Mouse (Mus musculus) intestine, embryonic 15.5 days (tissue): ENCODE measurements around the gene Lgals3. TPM values are rescaled to one million over a fixed set of nuclear protein-coding genes. Genes with fewer than 3 reads are reported as not detected.

Experiments used
- ATAC-seq: fragments of 200-750 bp; cut with Nextera tagmentation; 2 replicates; pipeline ENCODE4 v1.8.0; 2017; ENCODE audit warnings: moderate TSS enrichment, moderate library complexity
- H3K27ac ChIP-seq: fragments of 300-500 bp; sonication (generic); 2 replicates; pipeline ENCODE4 v1.5.1; 2015; ENCODE audit warnings: mild to moderate bottlenecking, inconsistent platforms
- H3K27me3 ChIP-seq: fragments of 300-500 bp; sonication (generic); replicated peaks from 2 replicates; pipeline ENCODE4 v1.6.1; 2015; ENCODE audit warnings: inconsistent platforms
- H3K36me3 ChIP-seq: fragments of 300-500 bp; sonication (generic); 2 replicates; pipeline ENCODE4 v1.6.1; 2015; ENCODE audit warnings: inconsistent platforms
- H3K4me1 ChIP-seq: fragments of 300-500 bp; sonication (generic); replicated peaks from 2 replicates; pipeline ENCODE4 v1.6.1; 2015; ENCODE audit warnings: inconsistent platforms
- H3K4me2 ChIP-seq: fragments of 300-500 bp; sonication (generic); replicated peaks from 2 replicates; pipeline ENCODE4 v1.6.1; 2015; ENCODE audit warnings: mild to moderate bottlenecking, inconsistent platforms
- H3K4me3 ChIP-seq: fragments of 300-500 bp; sonication (generic); replicated peaks from 2 replicates; pipeline ENCODE4 v1.5.1; 2015; ENCODE audit warnings: inconsistent platforms
- H3K9ac ChIP-seq: fragments of 300-500 bp; sonication (generic); 2 replicates; pipeline ENCODE4 v1.6.1; 2015; ENCODE audit warnings: inconsistent platforms
- H3K9me3 ChIP-seq: fragments of 300-500 bp; sonication (generic); 2 replicates; pipeline ENCODE4 v1.6.1; 2016; ENCODE audit warnings: inconsistent platforms
- whole genome bisulfite sequencing: fragments of 180-500 bp; shearing (Covaris S2); methylation state at CpG from one replicate; pipeline ENCODE4 v1.1.7; 2015; 5-methylcytosine and 5-hydroxymethylcytosine counted together
- polyA plus RNA-seq: library from polyadenylated mRNA; unstranded; fragments of >200 nt; fragmentation: Nextera tagmentation; extraction: Ambion mirVana; gene quantifications from 2 replicates; pipeline ENCODE4 v1.2.1, GENCODE M21; 2015

Lgals3 gene
- polyA plus RNA-seq, 1 experiment from 2014 or later = 19.5 TPM

- Histone ChIP-seq H3K27ac (no peak overlapping the region), H3K4me2 (peak overlapping the region; percentile 64), H3K9me3 (no peaks in the 10 kb centered on the region), H3K9ac (peak overlapping the region; percentile 11; the same call in 1 of the 2 replicates), H3K36me3 (peaks cover 8% of the 10 kb centered on the region; the same call in 1 of the 2 replicates), H3K4me3 (peak overlapping the region; percentile 58), H3K27me3 (no peaks in the 10 kb centered on the region), H3K4me1 (peaks cover 9% of the 10 kb centered on the region)
- peak; percentile 49 for ATAC-seq
- WGBS = 21% methylated on average over 3 of the region's 3 CpGs
These were observed 49.8 kb downstream of the Lgals3 start for GRCm38 (mm10) chr14:47417346-47417745.

- peak within 1 kb of the TSS; percentile 64 for H3K4me2 ChIP-seq
- 1% methylated on average over 36 of the region's 36 CpGs for WGBS
- H3K9ac ChIP-seq = peak within 1 kb of the TSS; percentile 50
- no peaks in the 10 kb centered on the region for H3K9me3 ChIP-seq
- ATAC-seq = peak; percentile 98
- peaks cover 9% of the 10 kb centered on the region for H3K4me1 ChIP-seq
- H3K36me3 ChIP-seq = 0 out of 2 replicates have a peak, but pooled peaks cover 3% of the 10 kb centered on the region
- peak within 1 kb of the TSS; percentile 58 for H3K4me3 ChIP-seq
- H3K27me3 ChIP-seq = no peaks in the 10 kb centered on the region
- peak within 1 kb of the TSS; percentile 64 for H3K27ac ChIP-seq
These were observed 50.5 kb downstream of the Lgals3 start, which contains the start of gene Dlgap5 for GRCm38 (mm10) chr14:47417775-47418665. Dlgap5 (minus strand) TSS chr14:47418407.

GRCm38 (mm10) chr14:47418666-47418991 lies 51.1 kb downstream of the Lgals3 start:
- ATAC-seq = 0 out of 2 replicates have a peak, but pooled peaks have one; percentile 35
- Histone ChIP-seq H3K27ac (no peak overlapping the region), H3K4me3 (peak overlapping the region; percentile 58), H3K27me3 (no peaks in the 10 kb centered on the region), H3K9ac (0 out of 2 replicates have a peak overlapping the region, but pooled peaks have one; percentile 20), H3K4me1 (peaks cover 9% of the 10 kb centered on the region), H3K36me3 (0 out of 2 replicates have a peak, but pooled peaks cover 3% of the 10 kb centered on the region), H3K9me3 (no peaks in the 10 kb centered on the region), H3K4me2 (peak overlapping the region; percentile 64)
- 27% methylated on average over 5 of the region's 5 CpGs for WGBS

GRCm38 (mm10) chr14:47419034-47419625 lies 51.6 kb downstream of the Lgals3 start:
- Histone ChIP-seq H3K4me1 (peaks cover 9% of the 10 kb centered on the region), H3K9ac (no peak overlapping the region), H3K9me3 (no peaks in the 10 kb centered on the region), H3K4me3 (no peak overlapping the region), H3K27ac (no peak overlapping the region), H3K27me3 (no peaks in the 10 kb centered on the region), H3K4me2 (no peak overlapping the region), H3K36me3 (0 out of 2 replicates have a peak, but pooled peaks cover 3% of the 10 kb centered on the region)
- 77% methylated on average over 9 of the region's 9 CpGs for WGBS
- ATAC-seq = no peak

DNA sequence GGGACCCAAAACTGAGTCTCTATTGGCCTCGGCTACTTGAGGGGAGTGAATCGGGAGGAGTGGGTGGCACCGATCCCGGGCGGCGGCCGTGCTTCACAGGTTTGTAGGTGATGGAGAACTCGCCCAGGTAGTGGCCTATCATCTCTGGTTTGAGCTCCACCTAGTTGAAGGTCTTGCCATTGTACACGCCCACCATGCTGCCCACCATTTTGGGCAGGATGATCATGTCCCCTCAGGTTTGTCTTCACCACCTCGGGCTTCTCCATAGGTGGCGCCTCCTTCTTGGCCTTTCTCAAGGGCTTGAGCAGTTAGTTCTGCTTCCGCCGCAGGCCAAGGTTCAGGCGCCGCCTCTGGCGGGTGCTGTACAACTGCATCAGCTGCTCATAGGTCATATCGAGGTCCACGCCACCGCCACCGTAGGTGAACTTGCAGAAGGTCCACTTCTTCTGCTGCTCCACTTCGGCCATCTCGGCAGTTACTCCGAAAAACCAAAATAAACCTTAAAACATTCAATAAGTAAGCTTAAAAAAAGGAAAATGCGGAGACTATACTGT lies 52.2 kb downstream of the Lgals3 start:
- no peak for ATAC-seq
- Histone ChIP-seq H3K4me1 (peaks cover 9% of the 10 kb centered on the region), H3K4me3 (no peak overlapping the region), H3K27me3 (no peaks in the 10 kb centered on the region), H3K9ac (no peak overlapping the region), H3K9me3 (no peaks in the 10 kb centered on the region), H3K36me3 (0 out of 2 replicates have a peak, but pooled peaks cover under 1% of the 10 kb centered on the region), H3K4me2 (no peak overlapping the region), H3K27ac (no peak overlapping the region)
- 93% methylated on average over 24 of the region's 24 CpGs for WGBS

GRCm38 (mm10) chr14:47421606-47422005 lies 54.1 kb downstream of the Lgals3 start:
- Histone ChIP-seq H3K9ac (no peak overlapping the region), H3K4me3 (no peak overlapping the region), H3K27ac (no peak overlapping the region), H3K4me2 (no peak overlapping the region), H3K36me3 (no peaks in the 10 kb centered on the region), H3K9me3 (no peaks in the 10 kb centered on the region), H3K4me1 (peaks cover 9% of the 10 kb centered on the region), H3K27me3 (no peaks in the 10 kb centered on the region)
- 42% methylated on average over 2 of the region's 2 CpGs for WGBS
- no peak for ATAC-seq

- no peak overlapping the region for H3K9ac ChIP-seq
- no peaks in the 10 kb centered on the region for H3K36me3 ChIP-seq
- H3K4me1 ChIP-seq = peaks cover 5% of the 10 kb centered on the region
- no peak overlapping the region for H3K4me3 ChIP-seq
- H3K9me3 ChIP-seq = no peaks in the 10 kb centered on the region
- no peak overlapping the region for H3K27ac ChIP-seq
- no peak for ATAC-seq
- H3K27me3 ChIP-seq = no peaks in the 10 kb centered on the region
- WGBS = 67% methylated on average over 4 of the region's 4 CpGs
- no peak overlapping the region for H3K4me2 ChIP-seq
These were observed 54.9 kb downstream of the Lgals3 start for GRCm38 (mm10) chr14:47422466-47422865.

- H3K4me2 ChIP-seq = no peak overlapping the region
- H3K4me1 ChIP-seq = no peaks in the 10 kb centered on the region
- H3K9ac ChIP-seq = no peak overlapping the region
- no peaks in the 10 kb centered on the region for H3K9me3 ChIP-seq
- H3K27me3 ChIP-seq = no peaks in the 10 kb centered on the region
- no peak overlapping the region for H3K27ac ChIP-seq
- no peaks in the 10 kb centered on the region for H3K36me3 ChIP-seq
- H3K4me3 ChIP-seq = no peak overlapping the region
- no peak for ATAC-seq
These were observed 65.4 kb downstream of the Lgals3 start for GRCm38 (mm10) chr14:47432987-47433386.

Other genes starting within 250 kb of the Lgals3 start
- gene Gch1, start 178.3 kb upstream of the Lgals3 start, polyA plus RNA-seq = 10.4 and 11.1 TPM in 2 replicates
- 25.1 and 28.4 TPM in 2 replicates for gene Wdhd1, start 90.9 kb upstream of the Lgals3 start, polyA plus RNA-seq
- gene Socs4, start 90.8 kb upstream of the Lgals3 start, polyA plus RNA-seq = 4.2 and 4.8 TPM in 2 replicates
- 61.5 and 63.4 TPM in 2 replicates for gene Mapk1ip1l, start 69.5 kb upstream of the Lgals3 start, polyA plus RNA-seq
- 35.3 and 35.4 TPM in 2 replicates for gene Dlgap5, start 50.7 kb downstream of the Lgals3 start, polyA plus RNA-seq
- gene Fbxo34, start 82.7 kb downstream of the Lgals3 start, polyA plus RNA-seq = 22.1 and 23.6 TPM in 2 replicates
- 10.3 and 12.4 TPM in 2 replicates for gene Atg14, start 202.9 kb downstream of the Lgals3 start, polyA plus RNA-seq